Mouse (Mus musculus) kidney, embryonic 15.5 days (tissue): ENCODE data around the gene Evl. TPM values are rescaled to one million over a fixed set of nuclear protein-coding genes. Genes with fewer than 3 reads are reported as not detected.

Experiments used
- ATAC-seq: fragments of 200-750 bp; cut with Nextera tagmentation; replicated peaks from 2 replicates; pipeline ENCODE4 v1.8.0; 2017; ENCODE audit warnings: moderate TSS enrichment; ENCODE audit not compliant: low FRiP score
- H3K27ac ChIP-seq: fragments of 300-500 bp; sonication (generic); 2 replicates; pipeline ENCODE4 v1.5.1; 2015; ENCODE audit warnings: mild to moderate bottlenecking, inconsistent platforms
- H3K27me3 ChIP-seq: fragments of 300-500 bp; sonication (generic); 2 replicates; pipeline ENCODE4 v1.6.1; 2015; ENCODE audit warnings: inconsistent platforms
- H3K36me3 ChIP-seq: fragments of 300-500 bp; sonication (generic); 2 replicates; pipeline ENCODE4 v1.6.1; 2015; ENCODE audit warnings: inconsistent platforms
- H3K4me1 ChIP-seq: fragments of 300-500 bp; sonication (generic); 2 replicates; pipeline ENCODE4 v1.6.1; 2015; ENCODE audit warnings: inconsistent platforms
- H3K4me2 ChIP-seq: fragments of 300-500 bp; sonication (generic); 2 replicates; pipeline ENCODE4 v1.6.1; 2015; ENCODE audit warnings: moderate library complexity, mild to moderate bottlenecking, inconsistent platforms
- H3K4me3 ChIP-seq: fragments of 300-500 bp; sonication (generic); replicated peaks from 2 replicates; pipeline ENCODE4 v1.5.1; 2015; ENCODE audit warnings: mild to moderate bottlenecking, inconsistent platforms
- H3K9ac ChIP-seq: fragments of 300-500 bp; sonication (generic); 2 replicates; pipeline ENCODE4 v1.6.1; 2015; ENCODE audit warnings: mild to moderate bottlenecking, inconsistent platforms
- H3K9me3 ChIP-seq: fragments of 300-500 bp; sonication (generic); replicated peaks from 2 replicates; pipeline ENCODE4 v1.6.1; 2016; ENCODE audit warnings: inconsistent platforms
- WGBS: fragments of 180-500 bp; shearing (Covaris S2); methylation state at CpG from one replicate; pipeline ENCODE4 v1.1.7; 2015; ENCODE audit warnings: mixed read lengths; 5-methylcytosine and 5-hydroxymethylcytosine counted together
- polyA plus RNA-seq: library from polyadenylated mRNA; unstranded; fragments of >200 nt; fragmentation: Nextera tagmentation; extraction: Ambion mirVana; gene quantifications from 2 replicates; pipeline ENCODE4 v1.2.1, GENCODE M21; 2015

The Evl gene
- polyA plus RNA-seq, 1 experiment from 2014 or later: 47.1 TPM

DNA sequence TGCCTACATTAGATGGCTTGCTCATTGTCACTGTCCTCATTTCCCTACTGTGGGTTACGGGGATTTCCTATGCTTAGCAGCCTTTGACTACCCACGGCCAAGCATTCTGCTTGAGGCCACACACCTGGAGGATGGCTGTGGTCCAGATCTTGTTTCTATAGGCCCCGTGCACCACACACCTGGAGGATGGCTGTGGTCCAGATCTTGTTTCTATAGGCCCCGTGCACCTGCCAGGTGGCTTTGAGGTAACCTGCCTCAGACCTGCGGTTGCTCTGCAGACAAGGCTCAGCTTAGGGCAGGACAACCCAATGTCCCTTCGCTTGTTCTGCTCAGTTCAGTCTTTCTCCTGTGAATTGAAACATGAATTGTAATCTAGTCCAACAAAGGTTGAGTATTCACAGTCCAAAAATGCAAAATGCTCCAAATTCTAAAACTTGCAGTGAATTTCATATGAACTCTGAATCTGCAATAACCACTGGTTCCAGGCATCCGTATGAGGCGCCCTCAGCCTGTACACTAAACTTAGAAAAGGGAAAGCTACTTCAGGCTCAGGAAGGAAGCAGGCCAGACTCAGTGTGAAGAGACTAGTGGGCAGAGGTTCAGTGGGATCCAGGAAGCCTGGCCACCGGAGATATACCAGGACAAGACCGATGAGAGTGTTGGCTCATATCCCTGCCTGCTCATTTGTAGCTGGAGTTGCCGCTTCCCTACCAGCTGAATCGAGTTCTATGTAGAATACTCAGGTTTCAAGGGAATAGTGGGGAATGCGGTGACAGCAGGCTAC is 127.9 kb downstream of the Evl start:
- H3K4me1 ChIP-seq: peaks cover 13% of the 10 kb centered on the region
- H3K36me3 ChIP-seq: peaks cover 86% of the 10 kb centered on the region
- H3K4me2 ChIP-seq: no peak overlapping the region
- H3K27me3 ChIP-seq: no peaks in the 10 kb centered on the region
- 0 out of 2 replicates have a peak overlapping the region, but pooled peaks have one; percentile 29 for H3K27ac ChIP-seq
- H3K9ac ChIP-seq: no peak overlapping the region
- no peak overlapping the region for H3K4me3 ChIP-seq
- no peaks in the 10 kb centered on the region for H3K9me3 ChIP-seq
- 82% methylated on average over 13 of the region's 13 CpGs for WGBS
- no peak for ATAC-seq

DNA sequence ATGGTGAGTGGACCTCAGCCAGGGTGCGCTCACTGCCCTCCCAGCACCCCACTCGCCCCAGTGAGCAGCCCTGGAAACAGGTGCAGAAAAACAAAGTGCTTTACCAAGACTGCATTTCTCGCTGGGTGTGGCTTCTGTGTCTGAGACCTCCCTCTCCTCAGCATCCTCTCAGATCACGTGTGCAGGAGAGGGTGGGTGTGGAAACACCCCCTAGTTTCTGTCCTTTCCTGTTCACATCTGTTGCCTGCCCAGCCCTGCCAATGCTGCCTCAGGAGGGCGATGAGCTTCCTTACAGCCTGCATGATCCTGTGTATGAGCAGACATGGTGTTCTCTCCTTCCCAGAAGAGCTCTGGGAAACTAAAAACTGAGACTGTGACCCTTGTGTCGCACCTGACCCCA is 131.9 kb downstream of the Evl start:
- 64% methylated on average over 6 of the region's 6 CpGs for WGBS
- Histone ChIP-seq H3K9ac (no peak overlapping the region), H3K27ac (peak overlapping the region; percentile 67), H3K4me2 (no peak overlapping the region), H3K4me1 (peaks cover 13% of the 10 kb centered on the region), H3K36me3 (peaks cover 73% of the 10 kb centered on the region), H3K9me3 (no peaks in the 10 kb centered on the region), H3K27me3 (no peaks in the 10 kb centered on the region), H3K4me3 (no peak overlapping the region)
- 0 out of 2 replicates have a peak, but pooled peaks have one; percentile 5 for ATAC-seq

DNA sequence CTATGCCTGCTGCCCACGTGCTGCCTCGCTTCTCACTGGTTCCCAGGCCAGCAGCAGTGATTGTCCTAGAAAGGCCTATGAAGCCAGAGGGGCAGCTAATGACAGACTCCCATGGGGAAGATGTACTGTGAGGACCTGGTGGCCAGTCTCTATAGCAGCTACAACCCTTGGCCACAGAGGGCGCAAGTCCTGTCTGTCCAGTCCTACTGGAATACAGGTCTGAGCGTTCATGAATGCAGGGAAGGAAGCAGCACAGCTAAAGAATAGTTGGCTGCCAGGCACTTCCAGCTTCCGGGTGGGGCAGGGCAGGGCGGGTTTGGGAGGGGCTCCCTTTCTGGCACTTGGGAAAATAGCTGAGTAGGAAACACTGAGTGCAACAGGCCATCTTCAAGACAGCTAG is 132.4 kb downstream of the Evl start:
- peaks cover 69% of the 10 kb centered on the region for H3K36me3 ChIP-seq
- no peaks in the 10 kb centered on the region for H3K9me3 ChIP-seq
- peak overlapping the region; percentile 67 for H3K27ac ChIP-seq
- H3K27me3 ChIP-seq: no peaks in the 10 kb centered on the region
- 0 out of 2 replicates have a peak, but pooled peaks have one; percentile 22 for ATAC-seq
- H3K4me2 ChIP-seq: no peak overlapping the region
- WGBS: 57% methylated on average over 6 of the region's 6 CpGs
- no peak overlapping the region for H3K4me3 ChIP-seq
- peaks cover 13% of the 10 kb centered on the region for H3K4me1 ChIP-seq
- no peak overlapping the region for H3K9ac ChIP-seq

DNA sequence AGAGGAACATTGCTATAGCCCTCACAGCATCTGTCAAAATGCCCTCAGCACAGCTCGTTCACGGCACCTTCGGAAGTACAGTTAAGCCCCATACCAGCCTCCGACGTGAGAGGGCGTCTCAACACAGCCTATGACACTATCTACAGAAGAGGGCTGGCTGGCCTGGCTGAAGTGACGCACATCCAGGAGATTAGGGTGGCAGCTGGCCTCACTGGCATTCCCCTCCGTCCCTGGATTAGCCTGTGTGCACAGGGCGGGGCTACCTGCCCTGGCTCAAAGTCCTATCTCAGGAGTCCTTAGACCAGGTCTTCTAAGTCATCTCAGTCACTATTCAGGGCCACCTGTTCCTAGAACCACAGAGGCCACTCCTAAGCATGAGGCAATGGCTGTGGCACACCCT is 134.6 kb downstream of the Evl start:
- Histone ChIP-seq H3K27ac (no peak overlapping the region), H3K27me3 (no peaks in the 10 kb centered on the region), H3K9me3 (no peaks in the 10 kb centered on the region), H3K4me2 (no peak overlapping the region), H3K4me3 (no peak overlapping the region), H3K36me3 (peaks cover 46% of the 10 kb centered on the region), H3K9ac (no peak overlapping the region), H3K4me1 (peaks cover 13% of the 10 kb centered on the region)
- 90% methylated on average over 9 of the region's 9 CpGs for WGBS
- no peak for ATAC-seq

DNA sequence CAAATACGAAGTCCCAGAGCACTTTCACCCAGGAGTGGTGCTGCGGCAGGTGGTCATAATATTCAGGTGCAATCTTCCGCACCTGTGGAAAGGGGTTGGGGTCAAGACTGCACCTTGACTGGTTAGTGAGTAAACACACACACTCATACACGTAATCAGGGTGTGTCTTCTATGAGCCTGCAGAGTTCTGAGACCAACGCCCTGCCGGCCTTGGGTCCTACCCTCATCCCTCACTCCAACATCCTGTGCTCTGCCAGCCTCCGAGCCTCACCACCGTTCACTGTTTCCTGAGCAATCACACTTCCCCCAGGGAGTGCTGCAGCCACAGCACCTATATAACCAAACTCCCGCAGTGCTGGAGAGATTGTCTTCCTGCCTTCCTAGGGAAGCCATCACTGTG is 136.0 kb downstream of the Evl start:
- WGBS: 69% methylated on average over 9 of the region's 9 CpGs
- Histone ChIP-seq H3K4me3 (no peak overlapping the region), H3K9me3 (no peaks in the 10 kb centered on the region), H3K36me3 (peaks cover 35% of the 10 kb centered on the region), H3K27me3 (no peaks in the 10 kb centered on the region), H3K4me2 (no peak overlapping the region), H3K9ac (no peak overlapping the region), H3K4me1 (peaks cover 13% of the 10 kb centered on the region), H3K27ac (no peak overlapping the region)
- ATAC-seq: no peak

DNA sequence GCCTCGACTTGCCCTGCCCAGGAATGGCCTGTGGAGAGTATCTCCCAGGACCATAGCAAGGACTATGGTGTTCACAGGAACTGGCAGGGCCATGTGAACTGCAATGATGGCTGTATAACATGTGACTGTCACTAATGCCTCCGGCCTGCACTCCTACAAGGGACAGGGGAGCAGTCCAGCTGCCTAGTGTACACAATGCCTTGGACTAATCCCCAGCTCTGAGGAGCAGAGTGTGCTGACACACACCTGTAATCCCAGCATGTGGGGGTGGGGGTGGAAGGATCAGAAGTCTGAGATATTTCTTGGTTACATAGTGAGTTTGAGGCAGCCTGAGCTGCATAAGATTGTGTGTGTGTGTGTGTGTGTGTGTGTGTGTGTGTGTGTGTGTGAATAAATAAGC is 139.1 kb downstream of the Evl start:
- H3K4me3 ChIP-seq: no peak overlapping the region
- no peak for ATAC-seq
- WGBS: 39% methylated on average over 2 of the region's 2 CpGs
- H3K27ac ChIP-seq: no peak overlapping the region
- no peak overlapping the region for H3K9ac ChIP-seq
- peaks cover 5% of the 10 kb centered on the region for H3K4me1 ChIP-seq
- no peaks in the 10 kb centered on the region for H3K27me3 ChIP-seq
- no peak overlapping the region for H3K4me2 ChIP-seq
- H3K9me3 ChIP-seq: no peaks in the 10 kb centered on the region
- peaks cover 10% of the 10 kb centered on the region for H3K36me3 ChIP-seq

DNA sequence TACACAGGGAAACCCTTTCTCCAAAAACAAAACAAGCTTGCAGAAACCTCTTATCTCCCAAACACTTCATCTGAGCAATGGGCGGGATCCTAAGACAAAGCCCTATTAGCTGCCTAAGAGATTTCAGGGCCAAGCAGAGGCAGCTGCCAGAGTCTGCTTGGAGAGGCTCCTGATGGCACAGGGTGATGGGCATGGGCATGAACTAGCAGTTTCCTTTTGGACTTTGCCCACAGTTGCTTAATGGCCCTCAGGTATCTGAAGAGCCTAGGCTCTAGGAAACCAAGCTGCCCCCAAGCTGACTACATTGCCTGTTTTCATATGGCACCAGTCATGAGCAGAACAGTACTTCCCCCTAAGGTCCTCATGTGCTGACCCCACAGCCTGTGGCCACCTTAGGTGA is 139.7 kb downstream of the Evl start:
- WGBS: 89% methylated on average over 1 of the region's 1 CpGs

DNA sequence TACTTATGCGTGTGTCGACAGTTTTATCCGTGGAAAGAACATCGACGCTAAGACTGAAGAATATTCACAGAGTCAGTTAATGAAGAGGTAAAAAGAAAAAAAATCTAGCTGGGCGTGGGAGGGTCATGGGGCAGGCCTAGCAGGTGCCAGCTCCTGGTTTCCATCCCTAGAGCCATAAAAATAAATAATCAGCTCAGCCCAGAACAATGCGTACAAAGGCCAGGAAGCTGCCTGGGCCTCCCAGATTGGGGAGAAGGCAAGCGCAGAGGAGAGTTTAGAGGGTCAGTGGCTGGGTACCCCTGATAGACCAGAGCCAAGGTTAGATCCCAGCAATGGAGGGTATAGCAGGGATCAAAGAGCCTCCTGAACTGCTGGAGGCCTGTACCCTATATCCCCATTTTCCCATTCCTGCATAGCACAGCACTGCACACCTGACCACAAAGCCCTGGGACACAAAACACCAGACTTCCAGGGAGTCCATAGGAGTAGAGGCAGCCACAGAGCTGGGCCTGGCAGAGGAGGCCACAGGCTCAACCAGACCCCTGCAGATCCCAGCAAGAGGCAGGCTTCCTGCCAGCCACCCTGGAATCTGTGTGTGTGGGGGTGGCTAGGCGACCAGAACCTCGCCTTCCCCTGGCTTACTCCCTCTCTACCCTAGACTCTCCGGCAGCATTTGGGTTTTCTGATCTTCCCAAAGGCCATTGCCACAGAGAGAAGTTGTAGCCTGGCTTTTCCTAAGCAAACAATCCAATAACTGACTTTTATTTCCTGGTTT is 144.4 kb downstream of the Evl start:
- no peaks in the 10 kb centered on the region for H3K9me3 ChIP-seq
- H3K9ac ChIP-seq: no peak overlapping the region
- WGBS: 72% methylated on average over 11 of the region's 11 CpGs
- peak overlapping the region; percentile 67; the same call in 1 of the 2 replicates for H3K27ac ChIP-seq
- no peak for ATAC-seq
- H3K4me2 ChIP-seq: no peak overlapping the region
- no peak overlapping the region for H3K4me3 ChIP-seq
- H3K27me3 ChIP-seq: peaks cover 36% of the 10 kb centered on the region
- H3K36me3 ChIP-seq: no peaks in the 10 kb centered on the region
- peaks cover 39% of the 10 kb centered on the region for H3K4me1 ChIP-seq

More for the DNA sequence above, 139.7 kb downstream of the Evl start:
- Histone ChIP-seq H3K4me2 (no peak overlapping the region), H3K27ac (no peak overlapping the region), H3K9ac (no peak overlapping the region), H3K9me3 (no peaks in the 10 kb centered on the region), H3K27me3 (no peaks in the 10 kb centered on the region), H3K4me3 (no peak overlapping the region), H3K36me3 (0 out of 2 replicates have a peak, but pooled peaks cover 4% of the 10 kb centered on the region), H3K4me1 (peaks cover 11% of the 10 kb centered on the region)
- ATAC-seq: no peak

DNA sequence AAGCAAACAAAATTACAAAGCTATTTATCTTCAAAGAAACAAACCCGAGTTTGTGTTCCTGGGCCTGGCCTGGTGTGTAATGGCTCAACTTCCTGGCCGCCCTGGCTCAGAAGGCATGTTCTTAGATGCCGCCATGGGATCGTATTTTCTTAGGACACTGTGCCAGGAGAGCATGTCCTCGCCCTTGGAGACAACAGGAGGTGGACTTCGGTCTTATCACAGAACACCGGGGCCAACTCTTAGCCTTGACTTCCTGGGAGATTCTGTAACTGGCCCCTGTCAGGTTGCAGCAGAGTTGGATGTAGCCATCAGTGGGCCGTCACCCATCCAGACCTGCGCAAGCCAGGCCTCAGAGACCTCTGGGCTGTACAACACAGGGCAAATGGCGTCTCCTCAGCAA is 145.1 kb downstream of the Evl start:
- H3K27me3 ChIP-seq: peaks cover 42% of the 10 kb centered on the region
- no peak overlapping the region for H3K4me2 ChIP-seq
- no peak overlapping the region for H3K9ac ChIP-seq
- no peaks in the 10 kb centered on the region for H3K9me3 ChIP-seq
- H3K4me3 ChIP-seq: no peak overlapping the region
- peaks cover 39% of the 10 kb centered on the region for H3K4me1 ChIP-seq
- peak overlapping the region; percentile 48; the same call in 1 of the 2 replicates for H3K27ac ChIP-seq
- no peaks in the 10 kb centered on the region for H3K36me3 ChIP-seq
- 73% methylated on average over 10 of the region's 10 CpGs for WGBS
- no peak for ATAC-seq

DNA sequence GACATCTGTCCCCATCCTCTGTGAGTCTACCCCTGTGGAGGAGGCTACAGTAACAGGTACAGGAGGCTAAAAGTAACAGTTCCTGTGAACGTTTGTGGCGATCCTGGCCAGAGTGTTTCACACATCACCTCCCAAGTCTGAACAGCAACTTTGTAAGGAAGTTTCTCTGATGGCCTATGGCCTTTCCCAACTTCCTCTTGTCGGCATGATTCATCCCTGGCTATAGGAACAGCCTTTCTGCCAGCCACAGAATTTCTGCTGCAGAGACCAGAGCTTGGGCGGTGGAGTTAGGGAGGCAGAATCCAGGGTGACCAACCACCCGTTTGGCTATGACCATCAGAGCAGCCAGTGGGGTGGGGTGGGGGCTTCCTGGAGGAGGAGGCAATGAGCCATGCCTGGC is 145.5 kb downstream of the Evl start:
- 38% methylated on average over 5 of the region's 5 CpGs for whole genome bisulfite sequencing
- H3K4me2 ChIP-seq: peak overlapping the region; percentile 9; the same call in 1 of the 2 replicates
- H3K9me3 ChIP-seq: no peaks in the 10 kb centered on the region
- H3K27ac ChIP-seq: 0 out of 2 replicates have a peak overlapping the region, but pooled peaks have one; percentile 48
- no peak overlapping the region for H3K4me3 ChIP-seq
- ATAC-seq: no peak
- H3K9ac ChIP-seq: no peak overlapping the region
- H3K4me1 ChIP-seq: peaks cover 39% of the 10 kb centered on the region
- no peaks in the 10 kb centered on the region for H3K36me3 ChIP-seq
- peaks cover 45% of the 10 kb centered on the region for H3K27me3 ChIP-seq

DNA sequence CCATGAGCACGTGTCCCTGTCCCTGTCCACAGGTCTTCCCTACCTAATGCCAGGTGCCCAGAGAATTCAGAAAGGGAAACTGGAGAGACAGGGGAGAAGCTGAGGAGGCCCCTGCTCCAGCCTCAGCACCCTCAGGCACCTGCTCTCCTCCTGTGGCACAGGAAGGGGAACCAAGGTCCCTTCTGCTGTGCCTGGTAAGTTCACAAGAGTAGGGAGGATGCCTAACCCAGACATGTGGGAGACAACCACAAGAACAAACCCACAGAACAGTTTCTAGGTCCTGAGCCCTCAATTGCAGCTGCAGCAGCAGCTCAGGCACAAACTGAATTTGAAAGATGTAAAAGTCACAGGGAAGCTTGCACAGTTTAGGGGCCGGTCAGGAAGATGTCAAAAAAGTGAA is 146.7 kb downstream of the Evl start:
- peaks cover 45% of the 10 kb centered on the region for H3K27me3 ChIP-seq
- no peak overlapping the region for H3K9ac ChIP-seq
- H3K4me2 ChIP-seq: peak overlapping the region; percentile 19; the same call in 1 of the 2 replicates
- 57% methylated on average over 2 of the region's 2 CpGs for WGBS
- no peaks in the 10 kb centered on the region for H3K36me3 ChIP-seq
- ATAC-seq: no peak
- no peaks in the 10 kb centered on the region for H3K9me3 ChIP-seq
- peaks cover 39% of the 10 kb centered on the region for H3K4me1 ChIP-seq
- no peak overlapping the region for H3K27ac ChIP-seq
- 0 out of 2 replicates have a peak overlapping the region, but pooled peaks have one; percentile 42 for H3K4me3 ChIP-seq

DNA sequence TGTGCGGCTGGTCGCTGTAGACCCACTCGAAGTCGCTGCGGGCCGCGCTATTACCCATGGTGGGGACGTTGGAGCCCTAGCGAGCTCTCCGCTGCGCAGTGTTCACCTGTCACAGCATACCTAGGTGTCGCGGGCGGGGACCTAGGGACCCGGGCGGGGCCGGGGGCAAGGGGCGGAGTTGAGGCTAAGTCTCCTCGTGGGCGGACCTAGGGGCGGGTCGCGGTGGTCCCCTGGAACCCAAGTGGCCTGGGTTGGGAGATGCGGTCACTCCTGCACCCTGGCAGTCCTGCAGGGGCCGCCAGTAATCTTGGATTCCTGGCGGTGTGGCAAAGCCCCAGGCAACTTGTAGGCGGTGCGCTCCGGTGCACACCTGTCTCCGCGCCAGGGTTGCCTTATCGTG is 147.7 kb downstream of the Evl start, which contains the start of gene Degs2:
Gene Degs2, minus strand, starts transcription at position 131 of the 400 bp plus-strand sequence.
- no peaks in the 10 kb centered on the region for H3K36me3 ChIP-seq
- no peak within 1 kb of the TSS for H3K27ac ChIP-seq
- H3K9me3 ChIP-seq: no peaks in the 10 kb centered on the region
- H3K4me2 ChIP-seq: peak within 1 kb of the TSS; percentile 61
- H3K27me3 ChIP-seq: peaks cover 45% of the 10 kb centered on the region
- peak; percentile 88 for ATAC-seq
- H3K4me3 ChIP-seq: peak within 1 kb of the TSS; percentile 42
- H3K4me1 ChIP-seq: peaks cover 39% of the 10 kb centered on the region
- WGBS: under 1% methylated on average over 32 of the region's 32 CpGs
- no peak within 1 kb of the TSS for H3K9ac ChIP-seq
